ENCODE assay signal across 19 mouse cellular contexts in the genomic region with DNA sequence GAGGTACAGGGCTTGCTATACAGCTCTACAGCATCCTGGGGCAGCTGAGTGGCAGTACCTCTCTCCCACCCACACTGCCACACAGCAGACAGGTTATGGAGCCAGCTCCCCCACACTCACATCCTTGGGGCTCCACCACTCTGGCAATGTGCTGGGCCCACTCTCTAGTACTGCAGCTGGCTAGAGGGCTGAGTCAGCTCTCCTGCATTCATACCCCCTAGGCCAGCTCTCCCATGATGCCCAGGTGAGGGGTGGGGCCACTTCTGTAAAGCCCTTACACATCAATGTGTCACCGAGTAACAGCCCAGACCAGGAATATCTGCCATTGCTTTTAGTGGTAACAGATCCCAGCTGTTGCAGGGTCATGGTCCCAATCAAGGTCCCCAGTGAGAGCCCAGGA.
"Had no signal": no experiment of that assay in that cellular context is flagged by ENCODE, and none has a peak within 500 bp of the region (broad histone marks: within the 10 kb centered on the region; RNA-seq: fewer than 3 reads in every experiment).

No protein-coding gene starts in this region.

- ATAC-seq: liver, embryonic 12.5 days; midbrain, embryonic 15.5 days had no signal

- DNase-seq: kidney, postnatal 25 days; layer of hippocampus, adult 9-11 months; liver; lung, adult 18-20 months; lung, postnatal 10 days; lung, postnatal 36 days; thymus, adult 18-20 months; thymus, postnatal 36 days had no signal

- H3K4me1 ChIP-seq: limb, embryonic 13.5 days; liver, embryonic 12.5 days; liver, embryonic 15.5 days; lung, embryonic 15.5 days; midbrain, embryonic 12.5 days; midbrain, embryonic 15.5 days; neural tube, embryonic 13.5 days had no signal

- H3K27ac ChIP-seq: kidney, postnatal 0 days; layer of hippocampus, adult 2 months; limb, embryonic 10.5 days; limb, embryonic 13.5 days; liver, embryonic 12.5 days; liver, embryonic 15.5 days; lung, embryonic 15.5 days; midbrain, embryonic 12.5 days; midbrain, embryonic 15.5 days; neural tube, embryonic 13.5 days had no signal

- H3K9me3 ChIP-seq: limb, embryonic 10.5 days; limb, embryonic 13.5 days; liver, embryonic 12.5 days; liver, embryonic 15.5 days; lung, embryonic 15.5 days; midbrain, embryonic 12.5 days; midbrain, embryonic 15.5 days; neural tube, embryonic 13.5 days had no signal

- H3K4me2 ChIP-seq: limb, embryonic 13.5 days; liver, embryonic 12.5 days; liver, embryonic 15.5 days; lung, embryonic 15.5 days; midbrain, embryonic 12.5 days; midbrain, embryonic 15.5 days; neural tube, embryonic 13.5 days had no signal

- H3K36me3 ChIP-seq: limb, embryonic 10.5 days; limb, embryonic 13.5 days; liver, embryonic 12.5 days; liver, embryonic 15.5 days; lung, embryonic 15.5 days; midbrain, embryonic 12.5 days; midbrain, embryonic 15.5 days; neural tube, embryonic 13.5 days had no signal

- H3K4me3 ChIP-seq: layer of hippocampus, adult 2 months; limb, embryonic 10.5 days; limb, embryonic 13.5 days; liver, embryonic 12.5 days; liver, embryonic 15.5 days; lung, embryonic 15.5 days; midbrain, embryonic 12.5 days; midbrain, embryonic 15.5 days; myocyte; neural tube, embryonic 13.5 days had no signal

- H3K9ac ChIP-seq: limb, embryonic 13.5 days; liver, embryonic 12.5 days; liver, embryonic 15.5 days; lung, embryonic 15.5 days; midbrain, embryonic 12.5 days; midbrain, embryonic 15.5 days; neural tube, embryonic 13.5 days had no signal

- H3K27me3 ChIP-seq: limb, embryonic 13.5 days; liver, embryonic 12.5 days; liver, embryonic 15.5 days; lung, embryonic 15.5 days; midbrain, embryonic 12.5 days; midbrain, embryonic 15.5 days; neural tube, embryonic 13.5 days had no signal
